Mouse (Mus musculus) retina, postnatal 7 days (tissue): ENCODE measurements around the gene Fam135a.
"Not testable (repeated sequence)": the region's sequence is repeated elsewhere in the genome, so short reads cannot be mapped to it uniquely, and the experiment has no call there.

Source experiments
- DNase-seq: peaks from one replicate; pipeline ENCODE4 v3.0.0-alpha.2; 2012; ENCODE audit warnings: low read depth, low spot score

The Fam135a gene

GRCm38 (mm10) chr1:24068830-24069229, 31.3 kb downstream of the Fam135a start:
- no peak for DNase-seq

GRCm38 (mm10) chr1:24066706-24067105, 33.4 kb downstream of the Fam135a start:
- no peak for DNase-seq

- DNase-seq: no peak
These were observed 44.4 kb downstream of the Fam135a start for GRCm38 (mm10) chr1:24055706-24056105.

- no peak for DNase-seq
These were observed 53.2 kb downstream of the Fam135a start for GRCm38 (mm10) chr1:24046730-24047510.

- DNase-seq: no peak
These were observed 54.5 kb downstream of the Fam135a start for GRCm38 (mm10) chr1:24045627-24046026.

GRCm38 (mm10) chr1:24043007-24043406, 57.1 kb downstream of the Fam135a start:
- no peak for DNase-seq

- no peak for DNase-seq
These were observed 66.2 kb downstream of the Fam135a start for GRCm38 (mm10) chr1:24033759-24034423.

- no peak for DNase-seq
These were observed 89.3 kb downstream of the Fam135a start for GRCm38 (mm10) chr1:24010821-24011220.

GRCm38 (mm10) chr1:24010016-24010415, 90.1 kb downstream of the Fam135a start:
- DNase-seq: no peak

GRCm38 (mm10) chr1:24007621-24008020, 92.5 kb downstream of the Fam135a start:
- DNase-seq: no peak

GRCm38 (mm10) chr1:24005070-24005804, 94.9 kb downstream of the Fam135a start, which contains the start of gene Sdhaf4:
TSS of gene Sdhaf4 (minus strand) at chr1:24005656.
- DNase-seq: peak; percentile 93

GRCm38 (mm10) chr1:23999318-23999717, 100.8 kb downstream of the Fam135a start:
- DNase-seq: no peak

- no peak for DNase-seq
These were observed 101.3 kb downstream of the Fam135a start for GRCm38 (mm10) chr1:23998866-23999265.

GRCm38 (mm10) chr1:23998120-23998810, 101.9 kb downstream of the Fam135a start:
- no peak for DNase-seq

- no peak for DNase-seq
These were observed 102.6 kb downstream of the Fam135a start for GRCm38 (mm10) chr1:23997493-23997892.

- no peak for DNase-seq
These were observed 104.7 kb downstream of the Fam135a start for GRCm38 (mm10) chr1:23995420-23995819.

GRCm38 (mm10) chr1:23983118-23983517, 117.0 kb downstream of the Fam135a start:
- DNase-seq: no peak

GRCm38 (mm10) chr1:23978281-23978680, 121.9 kb downstream of the Fam135a start:
- no peak for DNase-seq

GRCm38 (mm10) chr1:23971159-23971558, 129.0 kb downstream of the Fam135a start:
- DNase-seq: not testable (repeated sequence)

- DNase-seq: no peak
These were observed 132.0 kb downstream of the Fam135a start for GRCm38 (mm10) chr1:23968027-23968725.

- no peak for DNase-seq
These were observed 133.9 kb downstream of the Fam135a start for GRCm38 (mm10) chr1:23966226-23966625.
